Mouse (Mus musculus) hindbrain, embryonic 10.5 days (tissue): ENCODE results near the gene Tor1a. TPM values are rescaled to one million over a fixed set of nuclear protein-coding genes. Genes with fewer than 3 reads are reported as not detected.

Source experiments
- DNase-seq: peaks from one replicate; pipeline ENCODE4 v3.0.0-alpha.2; 2017; ENCODE audit warnings: low spot score
- H3K27ac ChIP-seq: fragments of 300-500 bp; sonication (generic); 2 replicates; pipeline ENCODE4 v1.5.1; 2016; ENCODE audit warnings: mild to moderate bottlenecking, moderate library complexity
- H3K27me3 ChIP-seq: fragments of 300-500 bp; sonication (generic); 2 replicates; pipeline ENCODE4 v1.6.1; 2016; ENCODE audit warnings: mild to moderate bottlenecking; ENCODE audit not compliant: poor library complexity, insufficient read depth, severe bottlenecking
- H3K36me3 ChIP-seq: fragments of 300-500 bp; sonication (generic); 2 replicates; pipeline ENCODE4 v1.6.1; 2016; ENCODE audit warnings: mild to moderate bottlenecking, moderate library complexity
- H3K4me1 ChIP-seq: fragments of 300-500 bp; sonication (generic); replicated peaks from 2 replicates; pipeline ENCODE4 v1.6.1; 2016; ENCODE audit warnings: mild to moderate bottlenecking
- H3K4me3 ChIP-seq: fragments of 300-500 bp; sonication (generic); 2 replicates; pipeline ENCODE4 v1.5.1; 2016; ENCODE audit warnings: mild to moderate bottlenecking, moderate library complexity
- H3K9me3 ChIP-seq: fragments of 300-500 bp; sonication (generic); 2 replicates; pipeline ENCODE4 v1.6.1; 2016; ENCODE audit warnings: mild to moderate bottlenecking, moderate library complexity
- WGBS: fragments of 180-500 bp; shearing (Covaris S2); methylation state at CpG from one replicate; pipeline ENCODE4 v1.1.7; 2016; 5-methylcytosine and 5-hydroxymethylcytosine counted together
- polyA plus RNA-seq: library from polyadenylated mRNA; unstranded; fragments of >200 nt; fragmentation: Nextera tagmentation; extraction: Ambion mirVana; gene quantifications from 2 replicates; pipeline ENCODE4 v1.2.1, GENCODE M21; 2016

Gene Tor1a
- polyA plus RNA-seq, 1 experiment from 2014 or later: 84.1 TPM

DNA sequence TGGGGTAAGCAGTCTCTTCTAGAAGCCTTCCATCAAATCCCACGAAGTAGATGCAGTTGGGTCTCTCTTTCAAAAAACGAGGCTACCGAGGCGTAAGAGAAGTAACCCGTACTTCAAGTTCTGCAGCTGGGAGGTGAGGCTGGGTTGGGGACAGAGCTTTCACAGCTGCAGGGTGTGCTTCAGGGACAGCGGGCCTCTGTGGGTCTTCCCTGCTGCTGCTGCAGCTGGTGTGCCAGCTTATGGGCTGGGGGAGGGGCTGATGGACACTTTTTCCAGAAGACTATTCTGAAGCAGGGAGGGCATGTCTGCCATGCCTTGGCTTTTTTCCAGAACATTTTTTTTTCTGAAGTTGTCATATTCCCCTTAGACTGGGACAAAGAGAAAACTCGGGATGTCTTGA lies 15.3 kb upstream of the Tor1a start:
- peaks cover 37% of the 10 kb centered on the region for H3K4me1 ChIP-seq
- no peaks in the 10 kb centered on the region for H3K9me3 ChIP-seq
- no peaks in the 10 kb centered on the region for H3K27me3 ChIP-seq
- H3K36me3 ChIP-seq: peaks cover 22% of the 10 kb centered on the region
- H3K27ac ChIP-seq: 0 out of 2 replicates have a peak overlapping the region, but pooled peaks have one; percentile 23
- 59% methylated on average over 7 of the region's 7 CpGs for WGBS
- H3K4me3 ChIP-seq: peak overlapping the region; percentile 82
- DNase-seq: no peak

DNA sequence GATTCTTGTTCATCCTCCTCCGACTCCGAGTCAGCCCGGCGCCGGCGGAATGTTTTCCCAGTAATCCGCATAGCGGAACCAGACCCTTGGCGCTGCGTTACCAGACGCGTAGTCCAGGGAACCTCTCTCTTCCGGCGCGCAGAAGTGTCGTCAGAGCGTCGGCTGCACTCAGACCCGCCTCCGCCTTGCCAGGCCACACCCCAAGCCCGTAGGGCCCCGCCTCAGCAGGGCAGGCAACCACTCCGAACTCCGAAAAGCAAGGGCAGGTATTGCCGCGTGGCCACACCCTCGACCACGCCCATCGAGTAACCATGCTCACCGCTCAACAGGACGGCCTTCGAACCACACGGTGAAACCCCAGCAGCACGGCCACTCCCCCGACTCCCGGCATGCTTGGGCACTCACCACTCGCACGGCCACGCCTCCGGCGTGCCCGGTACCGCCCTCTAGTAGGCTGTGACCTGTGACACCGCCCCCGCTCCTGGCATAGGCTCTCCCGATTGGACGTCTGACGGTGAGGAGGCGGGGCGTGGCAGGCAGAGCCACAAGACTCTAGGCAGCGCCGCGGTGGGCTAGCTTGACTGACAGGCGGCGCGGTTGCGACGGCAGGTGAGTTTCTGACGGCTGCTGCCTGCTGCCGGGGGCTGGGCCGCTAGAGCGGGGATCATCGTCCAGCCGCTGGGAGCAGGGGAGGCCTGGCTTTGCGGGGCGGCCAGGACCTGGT lies 14.2 kb upstream of the Tor1a start, which contains the start of the genes BC005624 and Usp20:
Gene BC005624 (minus strand): TSS at position 412 of the 724 bp plus-strand sequence.
Gene Usp20 (plus strand): TSS at position 490 of the 724 bp plus-strand sequence.
- under 1% methylated on average over 66 of the region's 66 CpGs for WGBS

DNA sequence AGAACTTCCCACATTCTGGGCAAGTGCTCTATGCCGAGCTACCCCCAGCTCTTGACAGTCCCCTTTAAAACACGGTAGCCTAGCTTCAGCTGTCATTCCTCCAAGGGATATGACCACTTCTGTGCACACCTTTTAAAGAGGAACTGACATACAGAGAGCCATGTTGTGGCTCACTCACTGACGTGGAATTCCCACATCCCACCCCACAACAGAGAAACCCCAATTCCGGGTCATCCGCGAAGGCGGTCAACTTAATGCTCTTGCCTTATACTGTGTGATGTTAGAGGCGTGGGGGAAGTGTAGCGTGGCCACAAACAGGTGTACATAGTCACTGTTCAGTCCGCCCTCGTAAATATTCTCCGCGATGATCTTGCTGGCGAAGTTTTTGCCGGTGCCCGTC lies 907 bp downstream of the Tor1a start:
- 29% methylated on average over 16 of the region's 16 CpGs for WGBS
- peaks cover 55% of the 10 kb centered on the region for H3K36me3 ChIP-seq
- no peaks in the 10 kb centered on the region for H3K9me3 ChIP-seq
- peaks cover 29% of the 10 kb centered on the region for H3K4me1 ChIP-seq
- peak overlapping the region; percentile 91 for H3K27ac ChIP-seq
- H3K27me3 ChIP-seq: no peaks in the 10 kb centered on the region
- DNase-seq: no peak
- peak overlapping the region; percentile 96 for H3K4me3 ChIP-seq

More for the DNA sequence above, 14.2 kb upstream of the Tor1a start, which contains the start of the genes BC005624 and Usp20:
- peaks cover 33% of the 10 kb centered on the region for H3K36me3 ChIP-seq
- no peaks in the 10 kb centered on the region for H3K9me3 ChIP-seq
- H3K4me3 ChIP-seq: peak within 1 kb of the TSS; percentile 82
- H3K27me3 ChIP-seq: no peaks in the 10 kb centered on the region
- peak within 1 kb of the TSS; percentile 83 for H3K27ac ChIP-seq
- peak; percentile 99 for DNase-seq
- H3K4me1 ChIP-seq: peaks cover 37% of the 10 kb centered on the region

DNA sequence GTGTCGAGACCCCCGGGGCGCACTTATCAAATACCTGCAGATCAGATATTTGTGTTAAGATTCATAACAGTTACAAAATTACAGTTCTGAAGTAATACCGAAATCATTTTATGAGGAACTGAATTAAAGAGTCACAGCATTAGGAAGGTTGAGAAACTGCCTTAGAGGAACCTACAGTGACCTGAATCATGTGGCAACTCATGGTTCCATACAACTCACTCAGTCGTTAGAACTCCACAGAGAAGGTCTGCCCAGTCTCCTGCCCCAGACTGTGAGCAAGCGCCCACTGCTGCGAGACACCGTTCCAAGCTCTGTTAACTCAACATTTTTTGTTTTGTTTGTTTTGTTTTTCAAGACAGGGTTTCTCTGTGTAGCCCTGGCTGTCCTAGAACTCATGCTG lies 2.1 kb downstream of the Tor1a start:
- 95% methylated on average over 8 of the region's 8 CpGs for WGBS
- Histone ChIP-seq H3K36me3 (peaks cover 61% of the 10 kb centered on the region), H3K27me3 (no peaks in the 10 kb centered on the region), H3K9me3 (no peaks in the 10 kb centered on the region), H3K4me3 (no peak overlapping the region), H3K4me1 (peaks cover 29% of the 10 kb centered on the region), H3K27ac (no peak overlapping the region)
- DNase-seq: no peak

DNA sequence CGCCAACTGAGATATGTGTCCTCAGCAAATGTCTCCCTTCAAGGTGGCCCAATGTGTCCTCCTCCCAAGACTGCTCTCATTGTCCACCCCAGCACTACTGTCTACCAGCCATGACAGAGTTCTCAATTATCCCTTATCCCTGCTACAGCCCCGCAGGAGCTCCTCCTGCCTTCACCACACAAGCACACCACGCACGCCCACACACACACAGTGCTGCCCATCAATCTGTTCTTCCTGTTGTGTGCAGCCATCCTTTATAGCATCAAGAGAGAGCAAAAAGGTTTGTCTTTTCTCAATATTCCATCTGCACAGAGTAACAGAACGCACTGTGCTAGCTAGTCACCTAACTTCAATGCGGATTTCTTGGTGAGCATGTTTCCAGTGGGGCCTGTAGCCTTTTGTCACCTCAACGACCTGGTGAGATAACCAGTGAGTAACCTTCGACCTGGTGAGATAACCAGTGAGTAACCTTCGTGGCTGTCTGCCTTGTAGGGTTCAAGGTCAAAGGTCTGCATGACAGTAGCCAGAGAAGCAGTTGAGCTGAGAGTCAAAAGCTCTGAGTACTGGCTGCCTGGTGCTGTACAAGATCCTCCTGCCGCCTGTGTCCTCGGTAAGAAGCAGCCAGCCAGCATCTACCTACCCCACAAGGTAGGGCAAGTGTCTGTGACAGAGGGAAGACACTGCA lies 5.0 kb downstream of the Tor1a start:
- H3K27ac ChIP-seq: no peak overlapping the region
- WGBS: 90% methylated on average over 11 of the region's 11 CpGs
- H3K4me3 ChIP-seq: no peak overlapping the region
- no peaks in the 10 kb centered on the region for H3K27me3 ChIP-seq
- H3K4me1 ChIP-seq: peaks cover 29% of the 10 kb centered on the region
- no peaks in the 10 kb centered on the region for H3K9me3 ChIP-seq
- H3K36me3 ChIP-seq: peaks cover 88% of the 10 kb centered on the region
- no peak for DNase-seq

DNA sequence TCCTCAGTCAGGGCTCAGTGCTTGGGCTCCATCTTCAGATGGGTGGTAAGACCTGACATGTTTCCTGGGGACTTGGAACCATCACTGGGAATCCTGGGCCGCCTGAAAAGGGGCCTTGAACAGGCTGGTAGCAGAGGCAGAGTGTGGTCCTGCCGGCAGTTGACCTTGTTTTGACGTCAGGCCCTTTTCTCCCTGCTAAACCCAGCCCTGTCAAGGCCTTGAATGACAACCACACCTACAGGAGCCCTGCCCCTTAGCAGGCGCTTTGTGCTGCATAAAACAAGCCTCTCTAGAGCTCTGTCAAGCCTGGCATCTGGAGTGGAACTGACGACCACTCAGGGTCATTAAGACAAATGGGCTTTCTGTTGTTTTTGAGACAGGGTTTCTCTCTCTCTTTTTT lies 7.9 kb downstream of the Tor1a start:
- H3K4me3 ChIP-seq: no peak overlapping the region
- peaks cover 16% of the 10 kb centered on the region for H3K4me1 ChIP-seq
- WGBS: 45% methylated on average over 5 of the region's 5 CpGs
- H3K9me3 ChIP-seq: no peaks in the 10 kb centered on the region
- peaks cover 100% of the 10 kb centered on the region for H3K36me3 ChIP-seq
- no peak for DNase-seq
- H3K27me3 ChIP-seq: no peaks in the 10 kb centered on the region
- H3K27ac ChIP-seq: no peak overlapping the region

DNA sequence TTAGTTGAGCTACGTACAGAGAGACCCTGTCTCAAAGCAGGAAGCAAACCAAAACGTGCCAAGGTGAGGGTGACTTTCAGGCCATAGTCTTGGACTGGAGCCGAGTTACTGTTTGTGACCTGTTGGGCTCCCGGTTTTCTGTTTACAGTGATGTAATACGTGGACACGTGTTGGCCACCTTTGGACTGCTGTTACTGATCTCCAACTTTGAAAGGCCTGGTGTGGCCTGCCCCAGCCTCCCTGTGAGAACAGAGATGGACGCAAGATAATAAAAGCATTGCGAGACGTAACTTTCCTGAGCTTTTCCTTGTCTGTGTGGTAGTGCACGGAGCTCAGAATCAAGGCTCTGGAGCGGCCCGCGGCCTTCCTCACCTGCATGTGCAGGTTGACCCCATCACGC lies 9.0 kb downstream of the Tor1a start:
- H3K36me3 ChIP-seq: peaks cover 93% of the 10 kb centered on the region
- WGBS: 93% methylated on average over 14 of the region's 14 CpGs
- DNase-seq: no peak

DNA sequence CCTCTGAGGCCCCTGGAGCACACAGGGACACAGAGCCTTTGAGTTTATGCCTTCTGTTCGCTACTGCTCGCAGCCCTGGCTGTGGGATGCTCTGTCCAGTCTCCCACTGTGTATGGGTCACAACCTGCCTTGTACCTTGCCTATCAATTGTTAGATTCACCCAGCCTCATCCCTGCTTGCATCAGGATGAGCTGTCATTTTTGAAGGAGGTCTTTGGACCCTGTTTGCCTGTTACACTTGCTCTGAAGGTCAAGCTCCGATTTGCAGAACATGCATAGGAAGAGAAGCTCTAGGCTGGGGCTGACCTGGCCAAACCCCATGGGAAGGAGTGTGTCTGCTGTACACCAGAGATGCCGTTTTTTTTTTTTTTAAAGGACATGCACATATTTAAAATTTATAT lies 10.2 kb downstream of the Tor1a start:
- 83% methylated on average over 4 of the region's 4 CpGs for WGBS
- H3K27ac ChIP-seq: no peak overlapping the region
- H3K27me3 ChIP-seq: no peaks in the 10 kb centered on the region
- peaks cover 81% of the 10 kb centered on the region for H3K36me3 ChIP-seq
- peaks cover 35% of the 10 kb centered on the region for H3K4me1 ChIP-seq
- no peak for DNase-seq
- H3K9me3 ChIP-seq: no peaks in the 10 kb centered on the region
- H3K4me3 ChIP-seq: no peak overlapping the region

More for the DNA sequence above, 9.0 kb downstream of the Tor1a start:
- Histone ChIP-seq H3K27me3 (no peaks in the 10 kb centered on the region), H3K4me1 (peaks cover 23% of the 10 kb centered on the region), H3K9me3 (no peaks in the 10 kb centered on the region), H3K27ac (no peak overlapping the region), H3K4me3 (no peak overlapping the region)

DNA sequence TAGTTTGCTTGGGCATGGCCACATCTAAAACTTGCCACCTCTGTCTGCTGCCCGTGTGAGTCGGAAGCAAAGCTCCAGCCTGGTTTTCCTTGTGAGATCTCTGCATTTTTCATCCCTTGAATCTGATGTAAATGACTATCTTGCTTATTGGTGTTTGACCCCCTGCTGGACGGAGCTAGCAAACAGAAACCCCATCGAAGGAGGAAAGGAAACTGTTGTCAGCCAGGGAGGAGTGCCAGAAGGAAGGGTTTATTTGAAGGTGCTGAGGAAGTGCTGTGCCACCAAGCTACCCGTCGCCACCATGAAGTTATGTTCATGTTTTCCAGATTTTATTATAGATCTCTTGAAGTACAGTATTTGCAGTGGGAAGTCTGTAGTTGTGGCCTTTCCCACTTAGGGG lies 12.9 kb downstream of the Tor1a start:
- peaks cover 38% of the 10 kb centered on the region for H3K4me1 ChIP-seq
- H3K9me3 ChIP-seq: no peaks in the 10 kb centered on the region
- DNase-seq: no peak
- H3K27ac ChIP-seq: no peak overlapping the region
- H3K4me3 ChIP-seq: peak overlapping the region; percentile 96; the same call in 1 of the 2 replicates
- H3K27me3 ChIP-seq: no peaks in the 10 kb centered on the region
- H3K36me3 ChIP-seq: peaks cover 54% of the 10 kb centered on the region
- WGBS: 74% methylated on average over 6 of the region's 6 CpGs

DNA sequence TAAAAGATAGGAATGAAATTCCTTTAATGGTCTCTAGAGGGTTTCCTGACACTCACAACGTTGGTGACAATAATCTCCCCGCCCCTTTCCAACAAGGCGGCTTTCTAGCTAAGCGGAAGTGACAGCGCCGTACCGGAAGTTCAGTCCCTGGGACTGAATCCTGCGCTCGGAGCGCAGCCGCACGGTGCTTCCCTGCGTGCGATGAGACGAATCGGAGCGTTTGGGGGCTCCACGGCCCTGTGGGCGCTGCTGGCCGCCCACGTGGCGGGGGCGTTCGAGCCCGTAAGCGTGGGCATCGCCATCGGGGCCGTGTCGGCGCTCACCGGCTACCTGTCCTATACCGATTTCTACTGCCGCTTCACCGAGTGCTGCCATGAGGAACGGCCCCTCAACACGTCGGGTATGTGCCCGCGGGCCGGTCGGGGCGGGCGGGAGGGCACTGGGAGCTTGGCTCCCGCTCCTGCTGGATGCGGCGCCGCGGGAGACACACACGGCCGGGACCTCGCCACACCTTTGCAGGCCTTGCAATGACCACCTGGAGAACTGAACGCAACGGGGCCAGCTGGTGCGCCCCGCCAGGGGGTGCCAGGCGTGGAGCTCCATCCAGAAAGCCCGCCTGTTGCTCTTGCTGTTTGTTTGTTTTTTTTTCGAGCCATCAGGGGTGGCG lies 14.8 kb downstream of the Tor1a start, which contains the start of gene Tor1b:
Gene Tor1b (plus strand): TSS at position 136 of the 667 bp plus-strand sequence.
- peak; percentile 90 for DNase-seq
- Histone ChIP-seq H3K4me1 (peaks cover 38% of the 10 kb centered on the region), H3K27me3 (no peaks in the 10 kb centered on the region), H3K9me3 (no peaks in the 10 kb centered on the region), H3K27ac (peak within 1 kb of the TSS; percentile 96), H3K4me3 (peak within 1 kb of the TSS; percentile 96), H3K36me3 (peaks cover 36% of the 10 kb centered on the region)
- under 1% methylated on average over 60 of the region's 60 CpGs for WGBS

DNA sequence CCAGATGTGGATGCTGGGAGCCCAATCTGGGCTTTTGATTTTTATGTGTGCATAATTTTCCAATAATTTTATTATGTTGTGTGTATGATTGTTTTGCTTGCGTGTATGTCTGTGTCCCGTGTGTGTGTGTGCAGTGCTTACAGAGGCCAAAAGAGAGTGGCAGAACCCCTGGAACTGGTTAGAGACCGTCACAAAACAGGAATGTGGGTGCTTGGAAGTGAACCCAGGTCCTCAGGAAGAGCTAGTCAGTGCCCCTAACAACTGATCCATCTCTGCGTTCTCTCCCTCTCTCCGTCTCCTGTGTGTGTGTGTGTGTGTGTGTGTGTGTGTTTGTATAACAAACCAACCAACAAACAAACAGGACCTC lies 15.3 kb downstream of the Tor1a start:
- peaks cover 38% of the 10 kb centered on the region for H3K4me1 ChIP-seq
- 32% methylated on average over 5 of the region's 5 CpGs for WGBS
- no peak for DNase-seq
- H3K9me3 ChIP-seq: no peaks in the 10 kb centered on the region
- peak overlapping the region; percentile 96 for H3K4me3 ChIP-seq
- no peaks in the 10 kb centered on the region for H3K27me3 ChIP-seq
- H3K27ac ChIP-seq: peak overlapping the region; percentile 96
- H3K36me3 ChIP-seq: peaks cover 30% of the 10 kb centered on the region

DNA sequence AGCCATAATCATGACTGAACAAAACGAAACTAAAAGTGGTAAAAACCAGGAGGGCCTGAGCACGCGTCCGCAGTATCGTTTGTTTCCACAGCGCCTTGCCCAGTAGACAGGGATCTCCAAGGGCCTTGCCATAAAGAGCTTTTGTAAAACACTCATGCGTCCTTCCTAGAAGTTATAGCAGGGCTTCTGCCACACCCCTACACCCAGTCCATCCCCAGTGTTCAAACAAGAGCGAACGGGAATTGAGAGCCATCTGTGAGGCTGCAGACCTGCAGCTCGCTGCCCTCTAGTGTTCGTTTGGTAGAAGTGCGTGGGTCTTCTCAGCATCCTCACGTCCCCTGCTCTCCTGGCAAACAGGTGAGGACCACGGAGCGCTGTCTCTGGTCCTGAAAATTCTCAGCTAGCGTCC lies 25.1 kb downstream of the Tor1a start:
- Histone ChIP-seq H3K4me1 (peaks cover 6% of the 10 kb centered on the region; the same call in 1 of the 2 replicates), H3K27me3 (no peaks in the 10 kb centered on the region), H3K27ac (no peak overlapping the region), H3K4me3 (peak overlapping the region; percentile 40), H3K36me3 (no peaks in the 10 kb centered on the region), H3K9me3 (no peaks in the 10 kb centered on the region)
- 31% methylated on average over 16 of the region's 16 CpGs for WGBS
- peak; percentile 66 for DNase-seq
